29 mouse cellular contexts compared by ENCODE assay signal in the genomic region with DNA sequence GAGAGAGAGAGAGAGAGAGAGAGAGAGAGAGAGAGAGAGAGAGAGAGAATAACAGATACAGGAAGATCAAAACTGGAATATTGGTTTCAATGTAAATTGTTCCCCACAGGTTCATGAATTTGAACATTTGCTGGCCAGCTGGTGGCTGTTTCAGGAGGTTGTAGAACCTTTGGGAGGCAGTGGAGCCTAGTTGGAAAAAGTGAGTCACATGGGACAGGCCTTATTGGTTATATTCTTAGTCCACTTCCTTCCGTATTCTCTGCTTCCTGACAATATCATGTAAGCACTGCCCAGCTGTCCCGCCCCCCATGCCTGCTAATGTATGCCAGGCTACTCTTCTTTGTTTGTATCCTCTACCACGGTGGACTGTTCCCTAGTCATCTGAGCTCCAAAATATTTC.
"Had no signal": no experiment of that assay in that cellular context is flagged by ENCODE, and none has a peak within 500 bp of the region (broad histone marks: within the 10 kb centered on the region; RNA-seq: fewer than 3 reads in every experiment).

No protein-coding gene starts in this region.

- H3K9me3 ChIP-seq: limb, embryonic 10.5 days; limb, embryonic 12.5 days; limb, embryonic 13.5 days; limb, embryonic 15.5 days; liver, embryonic 12.5 days; liver, embryonic 13.5 days; liver, embryonic 15.5 days; lung, embryonic 15.5 days; megakaryocyte, embryonic 14.5 days; midbrain, embryonic 12.5 days; midbrain, embryonic 13.5 days; midbrain, embryonic 15.5 days had no signal

- H3K4me1 ChIP-seq: liver, embryonic 12.5 days; liver, embryonic 13.5 days; liver, embryonic 15.5 days; megakaryocyte, embryonic 14.5 days; midbrain, embryonic 15.5 days had no signal

- H3K27me3 ChIP-seq: limb, embryonic 12.5 days; limb, embryonic 13.5 days; limb, embryonic 15.5 days; liver, embryonic 12.5 days; liver, embryonic 13.5 days; liver, embryonic 15.5 days; lung, embryonic 15.5 days; megakaryocyte, embryonic 14.5 days; midbrain, embryonic 12.5 days; midbrain, embryonic 13.5 days; midbrain, embryonic 15.5 days had no signal

- H3K27ac ChIP-seq: left cerebral cortex, adult 2 months; limb, embryonic 12.5 days; limb, embryonic 13.5 days; limb, embryonic 15.5 days; liver, embryonic 12.5 days; liver, embryonic 13.5 days; liver, embryonic 14.5 days; liver, embryonic 15.5 days; macrophage; midbrain, embryonic 12.5 days; midbrain, embryonic 13.5 days; midbrain, embryonic 15.5 days had no signal

- DNase-seq: left cerebral cortex, postnatal 4 days; liver; liver, embryonic 13.5 days; liver, postnatal 0 days; lung, adult 18-20 months; lung, adult 2 months; lung, embryonic 14.5 days; lung, postnatal 10 days; lung, postnatal 14 days; lung, postnatal 36 days; lung, postnatal 4 days; midbrain, embryonic 14.5 days had no signal

- H3K4me3 ChIP-seq: left cerebral cortex, adult 2 months; limb, embryonic 10.5 days; limb, embryonic 12.5 days; limb, embryonic 13.5 days; limb, embryonic 15.5 days; liver, embryonic 12.5 days; liver, embryonic 13.5 days; liver, embryonic 15.5 days; lung, embryonic 15.5 days; megakaryocyte, embryonic 14.5 days; midbrain, embryonic 12.5 days; midbrain, embryonic 13.5 days; midbrain, embryonic 15.5 days; myocyte had no signal

- H3K36me3 ChIP-seq: limb, embryonic 10.5 days; limb, embryonic 12.5 days; limb, embryonic 13.5 days; limb, embryonic 15.5 days; liver, embryonic 12.5 days; liver, embryonic 13.5 days; liver, embryonic 15.5 days; lung, embryonic 15.5 days; midbrain, embryonic 12.5 days; midbrain, embryonic 13.5 days; midbrain, embryonic 15.5 days had no signal

- H3K4me2 ChIP-seq: limb, embryonic 12.5 days; limb, embryonic 13.5 days; limb, embryonic 15.5 days; liver, embryonic 11.5 days; liver, embryonic 12.5 days; liver, embryonic 13.5 days; liver, embryonic 15.5 days; lung, embryonic 14.5 days; lung, embryonic 15.5 days; midbrain, embryonic 11.5 days; midbrain, embryonic 12.5 days; midbrain, embryonic 13.5 days; midbrain, embryonic 15.5 days had no signal

- H3K9ac ChIP-seq: limb, embryonic 12.5 days; limb, embryonic 13.5 days; limb, embryonic 15.5 days; liver, embryonic 12.5 days; liver, embryonic 13.5 days; liver, embryonic 14.5 days; liver, embryonic 15.5 days; liver, postnatal 0 days; lung, embryonic 14.5 days; lung, embryonic 15.5 days; midbrain, embryonic 12.5 days; midbrain, embryonic 13.5 days; midbrain, embryonic 15.5 days had no signal
